Mouse (Mus musculus) liver, embryonic 14.5 days (tissue): ENCODE measurements around the gene Usp12.

Experiments used
- CTCF ChIP-seq: IDR thresholded peaks from 2 replicates; pipeline ENCODE4 v1.5.1; 2016; ENCODE audit warnings: antibody characterized with exemption, low read depth, control low read depth
- EP300 ChIP-seq: IDR thresholded peaks from 2 replicates; pipeline ENCODE4 v1.6.1; 2016; ENCODE audit warnings: antibody characterized with exemption, low read depth

DNA sequence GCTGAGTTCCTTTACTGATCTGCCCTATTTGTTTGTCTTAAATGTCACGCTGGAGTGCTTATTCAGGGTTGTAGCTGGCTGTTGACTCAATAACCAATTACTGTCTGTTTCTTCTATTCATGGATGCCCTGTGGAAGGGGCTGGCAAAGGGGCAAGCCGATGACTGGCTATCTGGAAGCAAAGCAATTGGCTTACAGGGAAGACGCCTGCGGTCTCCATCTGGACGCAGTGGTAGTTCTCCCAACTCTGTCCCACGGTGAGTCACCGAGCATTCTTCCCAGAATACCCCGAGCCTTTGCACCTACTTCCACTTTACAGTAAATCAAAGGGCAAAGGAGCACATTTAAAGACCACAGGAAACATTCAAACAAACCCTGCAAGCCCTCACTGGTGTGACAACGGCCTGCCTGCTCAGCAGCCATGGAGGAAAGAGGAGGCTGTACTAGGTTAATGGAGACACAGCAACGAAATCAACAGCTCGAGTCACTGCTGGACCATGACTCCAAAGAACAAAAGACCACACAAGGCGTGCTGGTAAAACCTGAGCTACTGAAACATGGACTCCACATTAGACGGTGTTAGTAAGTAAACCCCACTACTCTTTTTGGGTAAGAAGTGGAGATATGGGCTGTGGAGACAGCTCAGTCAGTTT, 17.7 kb downstream of the Usp12 start:
- no peak for TF ChIP-seq CTCF
- TF ChIP-seq EP300: no peak
